Mouse (Mus musculus) liver, embryonic 14.5 days (tissue): ENCODE measurements around the gene Epop. TPM values are rescaled to one million over a fixed set of nuclear protein-coding genes. Genes with fewer than 3 reads are reported as not detected.
"Not testable (repeated sequence)": the region's sequence is repeated elsewhere in the genome, so short reads cannot be mapped to it uniquely, and the experiment has no call there.

ENCODE experiments used
- ATAC-seq: fragments of 200-750 bp; cut with Nextera tagmentation; 2 replicates; pipeline ENCODE4 v1.8.0; 2017; ENCODE audit warnings: moderate number of reproducible peaks, mild to moderate bottlenecking, moderate library complexity; ENCODE audit not compliant: insufficient read depth
- DNase-seq, 3 experiments: peaks; one replicate each; pipeline ENCODE4 v3.0.0-alpha.2; 2012 to 2013; ENCODE audit warnings: low read depth in 3 of 3, low spot score in 3 of 3
- H3K27ac ChIP-seq: fragments of 300-500 bp; sonication (generic); 2 replicates; pipeline ENCODE4 v1.5.1; 2014; ENCODE audit warnings: moderate library complexity, mild to moderate bottlenecking, control low read depth, inconsistent platforms
- H3K27me3 ChIP-seq: fragments of 300-500 bp; sonication (generic); 2 replicates; pipeline ENCODE4 v1.6.1; 2014; ENCODE audit warnings: mild to moderate bottlenecking, low read length, moderate library complexity; ENCODE audit not compliant: control insufficient read depth, insufficient read depth
- H3K36me3 ChIP-seq: fragments of 300-500 bp; sonication (generic); replicated peaks from 2 replicates; pipeline ENCODE4 v1.6.1; 2014; ENCODE audit warnings: low read depth; ENCODE audit not compliant: control insufficient read depth, insufficient read depth
- H3K4me1 ChIP-seq, 2 experiments: fragments of 200-500 bp in 1 of 2; fragments of 300-500 bp in 1 of 2; sonication (generic) in 1 of 2; replicated peaks; 2 replicates each; pipeline ENCODE4 v1.6.1; 2012 to 2014; ENCODE audit warnings: antibody characterized with exemption in 1 of 2, inconsistent platforms in 1 of 2, low read length in 1 of 2; ENCODE audit not compliant: control insufficient read depth in 2 of 2, insufficient read depth in 2 of 2
- H3K4me2 ChIP-seq: fragments of 300-500 bp; sonication (generic); 2 replicates; pipeline ENCODE4 v1.6.1; 2014; ENCODE audit warnings: low read depth, mild to moderate bottlenecking, control low read depth, moderate library complexity
- H3K4me3 ChIP-seq, 2 experiments: fragments of 200-500 bp in 1 of 2; fragments of 300-500 bp in 1 of 2; sonication (generic) in 1 of 2; 2 replicates each; pipeline ENCODE4 v1.5.1; 2012 to 2014; ENCODE audit warnings: low read depth in 2 of 2, low read length in 2 of 2, mild to moderate bottlenecking in 2 of 2, control low read depth in 1 of 2, inconsistent platforms in 1 of 2, moderate library complexity in 1 of 2; ENCODE audit not compliant: insufficient read depth in 1 of 2
- H3K9ac ChIP-seq: fragments of 300-500 bp; sonication (generic); replicated peaks from 2 replicates; pipeline ENCODE4 v1.6.1; 2014; ENCODE audit warnings: mild to moderate bottlenecking, control low read depth, moderate library complexity
- H3K9me3 ChIP-seq: fragments of 300-500 bp; sonication (generic); 2 replicates; pipeline ENCODE4 v1.6.1; 2016; ENCODE audit warnings: low read length, mixed read lengths; ENCODE audit not compliant: control insufficient read depth
- CTCF ChIP-seq: IDR thresholded peaks from 2 replicates; pipeline ENCODE4 v1.5.1; 2016; ENCODE audit warnings: antibody characterized with exemption, low read depth, control low read depth
- EP300 ChIP-seq: IDR thresholded peaks from 2 replicates; pipeline ENCODE4 v1.6.1; 2016; ENCODE audit warnings: antibody characterized with exemption, low read depth
- WGBS: fragments of 180-500 bp; shearing (Covaris S2); extraction: QIAGEN DNeasy Blood & Tissue Kit; methylation state at CpG from one replicate; pipeline ENCODE4 v1.1.7; 2014; ENCODE audit not compliant: insufficient replicate concordance; 5-methylcytosine and 5-hydroxymethylcytosine counted together
- polyA plus RNA-seq, 2 experiments: library from polyadenylated mRNA; depleted of rRNA in 1 of 2; stranded (reverse) in 1 of 2; unstranded in 1 of 2; fragments of >200 nt; fragmentation: Nextera tagmentation in 1 of 2; extraction: Ambion mirVana in 1 of 2; gene quantifications; 2 replicates each; pipeline versions ENCODE4 v1.2.1 to v1.2.3; 2012 to 2014

Gene Epop
- polyA plus RNA-seq, 2 experiments, result 0.38 to 0.66 TPM

- no peak for DNase-seq
- H3K4me3 ChIP-seq, result no peak overlapping the region; a peak in 1 of 4 replicates
- no peak overlapping the region for H3K27ac ChIP-seq
- no peak overlapping the region for H3K9ac ChIP-seq
- no peaks in the 10 kb centered on the region for H3K9me3 ChIP-seq
- TF ChIP-seq EP300 (no peak), CTCF (no peak)
- no peak for ATAC-seq
- WGBS, result 37% methylated on average over 11 of the region's 11 CpGs
- no peaks in the 10 kb centered on the region for H3K36me3 ChIP-seq
- peak overlapping the region; percentile 67 for H3K4me2 ChIP-seq
- peaks cover 0 to 11% of the 10 kb centered on the region in 2 experiments; a peak in 2 of 4 replicates for H3K4me1 ChIP-seq
- H3K27me3 ChIP-seq, result peaks cover 49% of the 10 kb centered on the region
These were observed 29.3 kb upstream of the Epop start for GRCm38 (mm10) chr11:97658751-97659266.

GRCm38 (mm10) chr11:97657967-97658366, 28.5 kb upstream of the Epop start:
- H3K27me3 ChIP-seq, result peaks cover 40% of the 10 kb centered on the region
- not testable (repeated sequence) for H3K36me3 ChIP-seq, ATAC-seq, H3K9me3 ChIP-seq, H3K27ac ChIP-seq, H3K4me2 ChIP-seq, DNase-seq, H3K9ac ChIP-seq, H3K4me3 ChIP-seq
- peaks cover 0 to 11% of the 10 kb centered on the region in 2 experiments; a peak in 2 of 4 replicates for H3K4me1 ChIP-seq
- 71% methylated on average over 6 of the region's 6 CpGs for whole genome bisulfite sequencing

GRCm38 (mm10) chr11:97657184-97657945, 27.9 kb upstream of the Epop start:
- H3K4me1 ChIP-seq, result peaks cover 0 to 11% of the 10 kb centered on the region in 2 experiments; a peak in 2 of 4 replicates
- peaks cover 34% of the 10 kb centered on the region for H3K27me3 ChIP-seq
- TF ChIP-seq CTCF, result no peak
- no peak for TF ChIP-seq EP300
- H3K4me2 ChIP-seq, result no peak overlapping the region
- H3K9me3 ChIP-seq, result no peaks in the 10 kb centered on the region
- DNase-seq, result no peak
- no peak for ATAC-seq
- no peak overlapping the region for H3K27ac ChIP-seq
- H3K9ac ChIP-seq, result no peak overlapping the region
- WGBS, result 51% methylated on average over 6 of the region's 6 CpGs
- no peak overlapping the region for H3K4me3 ChIP-seq
- no peaks in the 10 kb centered on the region for H3K36me3 ChIP-seq

- Histone ChIP-seq H3K9ac (no peak overlapping the region), H3K36me3 (no peaks in the 10 kb centered on the region), H3K27ac (no peak overlapping the region), H3K27me3 (peaks cover 25% of the 10 kb centered on the region), H3K4me1 (peaks cover 0 to 11% of the 10 kb centered on the region in 2 experiments; a peak in 2 of 4 replicates), H3K4me3 (no peak overlapping the region), H3K4me2 (no peak overlapping the region), H3K9me3 (no peaks in the 10 kb centered on the region)
- no peak for TF ChIP-seq CTCF
- TF ChIP-seq EP300, result no peak
- no peak for ATAC-seq
- WGBS, result 76% methylated on average over 14 of the region's 14 CpGs
- DNase-seq, result no peak
These were observed 26.9 kb upstream of the Epop start for GRCm38 (mm10) chr11:97656269-97656971.

- H3K4me1 ChIP-seq, result peaks cover 0 to 6% of the 10 kb centered on the region in 2 experiments; a peak in 2 of 4 replicates
- WGBS, result 64% methylated on average over 2 of the region's 2 CpGs
- H3K27ac ChIP-seq, result no peak overlapping the region
- DNase-seq (no peak), ATAC-seq (no peak)
- no peaks in the 10 kb centered on the region for H3K9me3 ChIP-seq
- no peak overlapping the region for H3K4me3 ChIP-seq
- no peak overlapping the region for H3K4me2 ChIP-seq
- no peaks in the 10 kb centered on the region for H3K36me3 ChIP-seq
- H3K9ac ChIP-seq, result no peak overlapping the region
- no peak for TF ChIP-seq CTCF
- no peak for TF ChIP-seq EP300
- peaks cover 3% of the 10 kb centered on the region for H3K27me3 ChIP-seq
These were observed 24.7 kb upstream of the Epop start for GRCm38 (mm10) chr11:97654210-97654609.

GRCm38 (mm10) chr11:97653376-97653775, 23.9 kb upstream of the Epop start:
- not testable (repeated sequence) for H3K27ac ChIP-seq, H3K27me3 ChIP-seq, H3K4me2 ChIP-seq, DNase-seq, H3K9me3 ChIP-seq, H3K4me3 ChIP-seq, ATAC-seq, H3K9ac ChIP-seq, H3K36me3 ChIP-seq, H3K4me1 ChIP-seq
- 83% methylated on average over 11 of the region's 11 CpGs for WGBS
